Mouse (Mus musculus): ENCODE data around the gene 1600015I10Rik. TPM values are rescaled to one million over a fixed set of nuclear protein-coding genes. Genes with fewer than 3 reads are reported as not detected.
"Not testable (repeated sequence)": the region's sequence is repeated elsewhere in the genome, so short reads cannot be mapped to it uniquely, and the experiment has no call there.

The 1600015I10Rik gene
- total RNA-seq, 2 experiments from 2014 or later = not detected

- no peak overlapping the region for H3K27ac ChIP-seq
- DNase-seq (ENCODE audit: low spot score in 2 of 2) = no peak
- no peak overlapping the region for H3K4me3 ChIP-seq
- TF ChIP-seq CTCF (conservative IDR thresholded peaks at IDR 0.05) = no peak
Observed at GRCm38 (mm10) chr6:48949596-48949995, 19.9 kb downstream of the 1600015I10Rik start.

GRCm38 (mm10) chr6:48950676-48951075 lies 21.0 kb downstream of the 1600015I10Rik start:
- Histone ChIP-seq H3K27ac (no peak overlapping the region), H3K4me3 (no peak overlapping the region)
- TF ChIP-seq CTCF (conservative IDR thresholded peaks at IDR 0.05) = no peak
- no peak for DNase-seq (ENCODE audit: low spot score in 2 of 2)

GRCm38 (mm10) chr6:48951630-48952029 lies 21.9 kb downstream of the 1600015I10Rik start:
- no peak for TF ChIP-seq CTCF (conservative IDR thresholded peaks at IDR 0.05)
- DNase-seq (ENCODE audit: low spot score in 2 of 2) = no peak
- Histone ChIP-seq H3K27ac (no peak overlapping the region), H3K4me3 (no peak overlapping the region)

- TF ChIP-seq CTCF (conservative IDR thresholded peaks at IDR 0.05) = no peak
- Histone ChIP-seq H3K27ac (no peak overlapping the region), H3K4me3 (no peak overlapping the region)
- no peak for DNase-seq (ENCODE audit: low spot score in 2 of 2)
Observed at GRCm38 (mm10) chr6:48953220-48953619, 23.5 kb downstream of the 1600015I10Rik start.

GRCm38 (mm10) chr6:48954211-48954610 lies 24.5 kb downstream of the 1600015I10Rik start:
- no peak for DNase-seq (ENCODE audit: low spot score in 2 of 2)
- no peak for TF ChIP-seq CTCF (conservative IDR thresholded peaks at IDR 0.05)
- H3K4me3 ChIP-seq = no peak overlapping the region
- H3K27ac ChIP-seq = no peak overlapping the region

- H3K4me3 ChIP-seq = no peak overlapping the region
- DNase-seq (ENCODE audit: low spot score in 2 of 2) = peak; percentile 13 to 54
- TF ChIP-seq CTCF (conservative IDR thresholded peaks at IDR 0.05) = peak; percentile 80
- no peak overlapping the region for H3K27ac ChIP-seq
Observed at GRCm38 (mm10) chr6:48954946-48955345, 25.3 kb downstream of the 1600015I10Rik start.

- H3K27ac ChIP-seq = no peak overlapping the region
- DNase-seq (ENCODE audit: low spot score in 2 of 2) = no peak
- TF ChIP-seq CTCF (conservative IDR thresholded peaks at IDR 0.05) = no peak
- no peak overlapping the region for H3K4me3 ChIP-seq
Observed at GRCm38 (mm10) chr6:48956785-48957184, 27.1 kb downstream of the 1600015I10Rik start.

GRCm38 (mm10) chr6:48958053-48958452 lies 28.4 kb downstream of the 1600015I10Rik start:
- peak; percentile 74 for TF ChIP-seq CTCF (conservative IDR thresholded peaks at IDR 0.05)
- Histone ChIP-seq H3K4me3 (no peak overlapping the region), H3K27ac (no peak overlapping the region)
- DNase-seq (ENCODE audit: low spot score in 2 of 2) = peak in 1 of 2 experiments; percentile 14

GRCm38 (mm10) chr6:48959151-48959550 lies 29.5 kb downstream of the 1600015I10Rik start:
- peak; percentile 69 for TF ChIP-seq CTCF (conservative IDR thresholded peaks at IDR 0.05)
- H3K27ac ChIP-seq, H3K4me3 ChIP-seq: not testable (repeated sequence)
- DNase-seq (ENCODE audit: low spot score in 2 of 2) = peak in 1 of 2 experiments; percentile 10

GRCm38 (mm10) chr6:48966696-48967095 lies 37.0 kb downstream of the 1600015I10Rik start:
- not testable (repeated sequence) for DNase-seq (ENCODE audit: low spot score in 2 of 2); H3K4me3 ChIP-seq

GRCm38 (mm10) chr6:48967868-48968267 lies 38.2 kb downstream of the 1600015I10Rik start:
- TF ChIP-seq CTCF (conservative IDR thresholded peaks at IDR 0.05) = no peak
- no peak for DNase-seq (ENCODE audit: low spot score in 2 of 2)
- H3K4me3 ChIP-seq = no peak overlapping the region
- H3K27ac ChIP-seq = no peak overlapping the region

More at GRCm38 (mm10) chr6:48966696-48967095, 37.0 kb downstream of the 1600015I10Rik start:
- H3K27ac ChIP-seq = not testable (repeated sequence)

- no peak for DNase-seq (ENCODE audit: low spot score in 2 of 2)
- TF ChIP-seq CTCF (conservative IDR thresholded peaks at IDR 0.05) = no peak
- Histone ChIP-seq H3K4me3 (no peak within 1 kb of the TSS), H3K27ac (no peak within 1 kb of the TSS)
Observed at GRCm38 (mm10) chr6:48974663-48975062, 45.0 kb downstream of the 1600015I10Rik start, which contains the start of gene Doxl2. Gene Doxl2 (plus strand): TSS chr6:48974963.

- no peak for DNase-seq (ENCODE audit: low spot score in 2 of 2)
- TF ChIP-seq CTCF (conservative IDR thresholded peaks at IDR 0.05) = no peak
- Histone ChIP-seq H3K27ac (no peak overlapping the region), H3K4me3 (no peak overlapping the region)
Observed at GRCm38 (mm10) chr6:48979616-48980015, 49.9 kb downstream of the 1600015I10Rik start.

GRCm38 (mm10) chr6:48982305-48982704 lies 52.6 kb downstream of the 1600015I10Rik start:
- DNase-seq (ENCODE audit: low spot score in 2 of 2) = peak; percentile 10 to 12
- Histone ChIP-seq H3K4me3 (no peak overlapping the region), H3K27ac (peak overlapping the region; percentile 55; the same call in 1 of the 2 replicates)
- no peak for TF ChIP-seq CTCF (conservative IDR thresholded peaks at IDR 0.05)

Other genes starting within 250 kb of the 1600015I10Rik start
- gene Gimap4, start 245.3 kb upstream of the 1600015I10Rik start, total RNA-seq (2021) = not detected
- gene Gimap6, start 221.7 kb upstream of the 1600015I10Rik start, total RNA-seq (2021) = 1 to 10 TPM; 4.2 to 5.5 TPM
- not detected for gene Gm28053, start 211.3 kb upstream of the 1600015I10Rik start, total RNA-seq (2021)
- not detected for gene Gimap7, start 211.3 kb upstream of the 1600015I10Rik start, total RNA-seq (2021)
- gene Gimap1, start 190.8 kb upstream of the 1600015I10Rik start, total RNA-seq (2021) = 1 to 10 TPM; 1.5 to 3.9 TPM
- 1 to 10 TPM in 1 of 2 experiments, under 1 TPM in 1; 0.74 to 1.5 TPM for gene Gimap5, start 183.7 kb upstream of the 1600015I10Rik start, total RNA-seq (2021)
- not detected for gene Gimap3, start 159.0 kb upstream of the 1600015I10Rik start, total RNA-seq (2021)
- 10 to 100 TPM; 26.0 to 30.7 TPM for gene Tmem176a, start 89.0 kb upstream of the 1600015I10Rik start, total RNA-seq (2021)
- 10 to 100 TPM; 51.4 to 57.1 TPM for gene Tmem176b, start 88.4 kb upstream of the 1600015I10Rik start, total RNA-seq (2021)
- gene Aoc1, start 57.0 kb upstream of the 1600015I10Rik start, total RNA-seq (2021) = not detected
- not detected for gene Doxl2, start 45.1 kb downstream of the 1600015I10Rik start, total RNA-seq (2021)
- not detected for gene Svs1, start 57.0 kb downstream of the 1600015I10Rik start, total RNA-seq (2021)
- gene Gpnmb, start 106.7 kb downstream of the 1600015I10Rik start, total RNA-seq (2021) = 1 to 10 TPM; 2.9 to 3.6 TPM
- 10 to 100 TPM; 25.4 to 27.8 TPM for gene Malsu1, start 143.9 kb downstream of the 1600015I10Rik start, total RNA-seq (2021)